Comparison of ENCODE assay signal across 8 mouse cellular contexts in genomic region chr4:129741251-129741973, GRCm38 (mm10). TPM values are rescaled to one million over a fixed set of nuclear protein-coding genes. Genes with fewer than 3 reads are reported as not detected.
DNase-seq lines count a peak whose midpoint lies in the region; ATAC-seq and TF ChIP-seq lines count a peak whose summit lies in the region.

No protein-coding gene starts in this region.

- H3K4me2 ChIP-seq in hindbrain, embryonic 13.5 days: peak overlapping the region; percentile 72

- no peak; the same call in 1 of the 2 replicates for ATAC-seq in hindbrain, embryonic 13.5 days (ENCODE audit: low FRiP score)

- no peak for TF ChIP-seq CTCF in left cerebral cortex, adult 2 months (IDR thresholded peaks at IDR 0.05)

- DNase-seq in NIH3T3 (ENCODE audit: low read depth): peak; percentile 75
- DNase-seq in cerebellum, adult 9-11 months: peak; percentile 60
- peak; percentile 38 to 40 for DNase-seq in frontal cortex, postnatal 10 days (ENCODE audit: low spot score in 2 of 2)
- DNase-seq in left cerebral cortex, adult 2 months (ENCODE audit: extremely low spot score in 1 of 2, low spot score in 2 of 2): peak; percentile 23 to 27
- DNase-seq in lung, postnatal 4 days: peak; percentile 45 to 48
- DNase-seq in retina, postnatal 7 days (ENCODE audit: low read depth, low spot score): peak; percentile 11
- peak; percentile 33 for DNase-seq in urinary bladder, postnatal 14 days (ENCODE audit: low spot score)

- H3K27me3 ChIP-seq in hindbrain, embryonic 13.5 days: no peaks in the 10 kb centered on the region

- no peaks in the 10 kb centered on the region for H3K9me3 ChIP-seq in hindbrain, embryonic 13.5 days

- peaks cover 39% of the 10 kb centered on the region for H3K4me1 ChIP-seq in hindbrain, embryonic 13.5 days (replicated peaks)

- intact Hi-C loops in left cerebral cortex, adult 2 months (cut with DNase I): loop anchor here (2.0 kb wide), 1 partner anchor 23 kb away; no protein-coding TSS in a partner anchor

- WGBS in hindbrain, embryonic 13.5 days: under 1% methylated on average over 62 of the region's 62 CpGs

- H3K4me3 ChIP-seq in hindbrain, embryonic 13.5 days: peak overlapping the region; percentile 75
- H3K4me3 ChIP-seq in left cerebral cortex, adult 2 months: peak overlapping the region; percentile 96

- H3K27ac ChIP-seq in hindbrain, embryonic 13.5 days: peak overlapping the region; percentile 100
- peak overlapping the region; percentile 97 for H3K27ac ChIP-seq in left cerebral cortex, adult 2 months

- peak overlapping the region; percentile 97 for H3K9ac ChIP-seq in hindbrain, embryonic 13.5 days

- no peaks in the 10 kb centered on the region for H3K36me3 ChIP-seq in hindbrain, embryonic 13.5 days

RNA-seq across cellular contexts. Expression of gene Khdrbs1, which starts 0.7 kb away (rescaled TPM):
- 157 TPM in 2 replicates for polyA plus RNA-seq in hindbrain, embryonic 13.5 days (2015; fragmentation: Nextera tagmentation; extraction: Ambion mirVana)
- 10 to 100 TPM; 89.7 to 92.6 TPM for total RNA-seq in left cerebral cortex, adult 2 months (2021)

RNA-seq across cellular contexts. Expression of gene Tmem39b, which starts 44.8 kb away (rescaled TPM):
- polyA plus RNA-seq in hindbrain, embryonic 13.5 days (2015; fragmentation: Nextera tagmentation; extraction: Ambion mirVana): 16.8 and 18.4 TPM in 2 replicates
- 10 to 100 TPM; 14.5 to 14.9 TPM for total RNA-seq in left cerebral cortex, adult 2 months (2021)

Comparison
In these comparisons a context has a peak if more than half of its experiments do, and no peak if none do; other contexts are left out.
1. DNase-seq: peak in every context shown above with its lines; median percentile 75 in NIH3T3; 60 in cerebellum, adult 9-11 months; 46 in lung, postnatal 4 days; 39 in frontal cortex, postnatal 10 days; 33 in urinary bladder, postnatal 14 days; 25 in left cerebral cortex, adult 2 months; 11 in retina, postnatal 7 days.